Mouse (Mus musculus): ENCODE measurements around the gene Ndufs3. TPM values are rescaled to one million over a fixed set of nuclear protein-coding genes. Genes with fewer than 3 reads are reported as not detected.

Gene Ndufs3
- 16.0 and 56.8 TPM in 2 replicates for polyA plus RNA-seq (2012; ENCODE audit: insufficient read depth, low replicate concordance)

DNA sequence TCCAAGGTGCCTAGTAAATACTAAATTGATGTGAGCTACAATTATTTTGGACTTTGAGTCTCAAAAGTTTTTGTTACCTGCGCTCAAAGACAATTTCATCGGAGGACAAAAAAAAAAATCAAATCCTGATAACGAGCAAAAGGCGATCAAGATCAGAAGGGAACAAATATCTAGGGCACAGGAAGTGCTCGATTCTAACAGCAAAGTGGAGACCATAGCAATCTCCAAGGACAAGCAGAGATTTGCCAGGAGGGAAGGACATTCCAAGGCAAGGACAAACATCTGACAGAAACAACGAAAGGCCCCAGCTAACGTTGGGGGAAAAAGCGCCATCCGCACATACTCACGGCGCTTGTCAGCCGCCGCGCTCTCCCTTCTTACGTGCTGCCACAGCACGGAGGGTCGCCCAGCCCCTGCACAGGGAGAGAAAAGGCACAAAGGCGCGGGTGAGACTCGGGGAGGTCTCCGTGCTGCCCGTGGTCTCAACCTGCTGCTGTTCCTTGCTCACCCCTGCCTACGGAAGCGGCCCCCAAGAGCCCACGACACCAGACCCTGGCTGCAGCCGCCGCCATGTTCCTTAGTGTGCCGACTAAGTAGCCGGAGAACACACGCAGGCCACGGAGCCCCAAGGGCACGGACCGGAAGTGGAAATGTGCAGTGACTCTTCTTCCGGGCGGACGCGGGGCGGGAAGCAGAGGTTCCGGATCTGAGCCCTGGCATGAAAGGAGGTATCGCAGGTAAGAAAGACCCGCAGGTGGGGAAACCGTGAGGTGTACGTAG is at the start of gene Ndufs3, which contains the start of gene Kbtbd4:
Gene Ndufs3, minus strand, starts transcription at position 752 of the 780 bp plus-strand sequence.
Gene Kbtbd4, plus strand, starts transcription at position 665 of the 780 bp plus-strand sequence.
- no peak for TF ChIP-seq GATA1 (IDR thresholded peaks at IDR 0.05; ENCODE audit: borderline replicate concordance, low read length)
- peak; percentile 91; the same call in 1 of the 2 replicates for TF ChIP-seq FLI1 (IDR thresholded peaks at IDR 0.05; ENCODE audit: low read length)
- Histone ChIP-seq H3K36me3 (replicated peaks; ENCODE audit: low read length) (peaks cover 61% of the 10 kb centered on the region), H3K4me1 (peaks cover 40% of the 10 kb centered on the region), H3K27me3 (replicated peaks) (no peaks in the 10 kb centered on the region), H3K9me3 (no peaks in the 10 kb centered on the region), H3K4me3 (replicated peaks) (peak within 1 kb of the TSS; percentile 94)

DNA sequence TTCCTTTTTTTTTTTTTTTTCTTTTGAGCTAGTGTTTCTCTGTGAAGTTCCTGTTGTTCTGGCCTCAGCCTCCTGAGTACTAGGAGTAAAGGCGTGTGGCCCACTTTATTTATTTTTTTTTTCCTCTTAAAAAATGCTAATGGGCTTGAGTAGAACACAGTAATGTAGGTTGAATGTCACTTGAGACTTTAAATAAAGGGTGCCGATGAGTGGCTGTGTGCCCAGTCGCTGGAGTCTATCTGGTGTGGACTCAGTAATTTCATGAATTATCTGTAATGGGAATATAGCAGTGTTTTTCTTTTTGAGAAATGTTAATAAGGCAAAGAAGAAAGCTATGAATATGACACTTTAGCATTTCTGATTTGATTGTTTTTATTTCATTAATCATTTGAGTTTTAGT is 48.8 kb upstream of the Ndufs3 start:
- H3K36me3 ChIP-seq (replicated peaks; ENCODE audit: low read length): peaks cover 31% of the 10 kb centered on the region
- H3K4me3 ChIP-seq (replicated peaks): no peak overlapping the region
- no peaks in the 10 kb centered on the region for H3K9me3 ChIP-seq
- H3K4me1 ChIP-seq: peaks cover 66% of the 10 kb centered on the region
- no peak for TF ChIP-seq FLI1 (IDR thresholded peaks at IDR 0.05; ENCODE audit: low read length)
- TF ChIP-seq GATA1 (IDR thresholded peaks at IDR 0.05; ENCODE audit: borderline replicate concordance, low read length): no peak
- no peaks in the 10 kb centered on the region for H3K27me3 ChIP-seq (replicated peaks)

DNA sequence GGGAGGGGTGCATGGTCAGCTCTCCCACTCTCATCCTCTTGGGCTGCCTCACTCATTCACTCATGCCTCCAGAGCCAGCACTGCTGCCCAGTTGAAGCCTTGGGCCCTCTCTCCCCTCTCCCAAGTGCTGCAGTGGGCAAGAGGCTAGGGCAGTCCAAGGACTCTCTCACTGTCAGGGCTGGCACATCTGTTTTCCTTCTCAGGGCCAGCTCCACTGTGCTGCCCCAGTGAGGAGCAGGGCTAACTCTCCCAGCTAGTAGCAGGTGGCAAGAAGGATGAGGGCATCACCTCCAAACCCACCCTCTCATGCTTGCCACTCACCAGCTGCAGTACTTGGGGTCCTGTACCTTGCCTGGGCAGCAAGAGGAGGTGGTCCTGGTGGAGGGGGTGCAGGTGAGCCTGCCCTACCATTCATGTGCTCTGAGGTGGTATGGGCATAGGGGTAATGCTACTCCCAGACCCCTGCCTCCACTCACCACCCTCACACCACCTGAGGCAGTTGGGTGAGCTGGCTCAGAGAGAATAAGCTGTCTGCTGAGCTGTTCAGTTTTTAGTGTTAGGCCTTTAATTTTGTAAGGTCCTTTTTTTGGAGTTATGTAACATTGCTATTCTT is 46.1 kb upstream of the Ndufs3 start:
- Histone ChIP-seq H3K36me3 (replicated peaks; ENCODE audit: low read length) (peaks cover 32% of the 10 kb centered on the region), H3K4me1 (peaks cover 67% of the 10 kb centered on the region)

DNA sequence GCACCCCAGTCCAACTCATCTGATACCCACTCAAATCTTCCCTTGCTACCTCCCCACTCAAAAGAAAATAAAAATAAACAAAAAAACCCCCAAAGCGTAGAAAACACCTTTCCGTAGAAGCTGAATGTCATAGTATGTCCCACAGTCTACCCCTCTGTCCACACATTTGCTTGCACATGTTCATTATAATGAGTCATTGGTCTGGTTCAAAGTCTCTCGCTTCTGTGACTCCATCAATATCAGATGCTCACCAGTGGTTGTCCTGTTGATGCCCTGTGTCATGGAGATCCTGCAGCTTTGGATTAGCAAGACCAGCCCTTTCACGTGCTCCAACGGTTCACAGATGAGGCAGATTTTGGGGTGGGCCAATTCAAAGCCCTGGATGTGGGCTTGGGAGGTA is 45.5 kb upstream of the Ndufs3 start:
- no peaks in the 10 kb centered on the region for H3K9me3 ChIP-seq
- H3K4me1 ChIP-seq: peaks cover 67% of the 10 kb centered on the region
- no peaks in the 10 kb centered on the region for H3K27me3 ChIP-seq (replicated peaks)
- H3K4me3 ChIP-seq (replicated peaks): no peak overlapping the region
- TF ChIP-seq FLI1 (IDR thresholded peaks at IDR 0.05; ENCODE audit: low read length): no peak
- peaks cover 34% of the 10 kb centered on the region for H3K36me3 ChIP-seq (replicated peaks; ENCODE audit: low read length)

More for the DNA sequence above, 46.1 kb upstream of the Ndufs3 start:
- Histone ChIP-seq H3K27me3 (replicated peaks) (no peaks in the 10 kb centered on the region), H3K4me3 (replicated peaks) (peak overlapping the region; percentile 55), H3K9me3 (no peaks in the 10 kb centered on the region)
- TF ChIP-seq FLI1 (IDR thresholded peaks at IDR 0.05; ENCODE audit: low read length) (no peak), GATA1 (IDR thresholded peaks at IDR 0.05; ENCODE audit: borderline replicate concordance, low read length) (no peak)

DNA sequence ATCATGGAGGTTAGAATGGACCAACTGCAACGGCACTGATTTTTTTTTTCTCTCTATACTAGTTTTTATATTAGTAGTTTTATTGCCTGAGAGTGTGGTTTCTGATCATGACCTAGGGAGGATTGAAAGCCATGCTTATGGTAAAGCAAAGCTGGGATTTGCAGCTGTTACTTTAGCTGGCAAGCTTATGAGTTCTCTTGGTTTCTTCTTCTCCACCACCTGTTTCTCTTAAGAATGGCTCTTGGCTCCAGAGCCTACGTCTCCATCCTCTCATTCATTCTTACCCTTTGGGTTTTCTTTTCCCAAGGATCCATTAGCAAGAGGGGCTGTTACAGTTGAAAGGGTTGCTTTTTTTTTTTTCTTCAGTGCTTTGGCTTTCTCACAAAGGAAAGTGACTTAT is 37.1 kb upstream of the Ndufs3 start:
- TF ChIP-seq GATA1 (IDR thresholded peaks at IDR 0.05; ENCODE audit: borderline replicate concordance, low read length) (no peak), FLI1 (IDR thresholded peaks at IDR 0.05; ENCODE audit: low read length) (no peak)
- H3K4me1 ChIP-seq: peaks cover 57% of the 10 kb centered on the region

DNA sequence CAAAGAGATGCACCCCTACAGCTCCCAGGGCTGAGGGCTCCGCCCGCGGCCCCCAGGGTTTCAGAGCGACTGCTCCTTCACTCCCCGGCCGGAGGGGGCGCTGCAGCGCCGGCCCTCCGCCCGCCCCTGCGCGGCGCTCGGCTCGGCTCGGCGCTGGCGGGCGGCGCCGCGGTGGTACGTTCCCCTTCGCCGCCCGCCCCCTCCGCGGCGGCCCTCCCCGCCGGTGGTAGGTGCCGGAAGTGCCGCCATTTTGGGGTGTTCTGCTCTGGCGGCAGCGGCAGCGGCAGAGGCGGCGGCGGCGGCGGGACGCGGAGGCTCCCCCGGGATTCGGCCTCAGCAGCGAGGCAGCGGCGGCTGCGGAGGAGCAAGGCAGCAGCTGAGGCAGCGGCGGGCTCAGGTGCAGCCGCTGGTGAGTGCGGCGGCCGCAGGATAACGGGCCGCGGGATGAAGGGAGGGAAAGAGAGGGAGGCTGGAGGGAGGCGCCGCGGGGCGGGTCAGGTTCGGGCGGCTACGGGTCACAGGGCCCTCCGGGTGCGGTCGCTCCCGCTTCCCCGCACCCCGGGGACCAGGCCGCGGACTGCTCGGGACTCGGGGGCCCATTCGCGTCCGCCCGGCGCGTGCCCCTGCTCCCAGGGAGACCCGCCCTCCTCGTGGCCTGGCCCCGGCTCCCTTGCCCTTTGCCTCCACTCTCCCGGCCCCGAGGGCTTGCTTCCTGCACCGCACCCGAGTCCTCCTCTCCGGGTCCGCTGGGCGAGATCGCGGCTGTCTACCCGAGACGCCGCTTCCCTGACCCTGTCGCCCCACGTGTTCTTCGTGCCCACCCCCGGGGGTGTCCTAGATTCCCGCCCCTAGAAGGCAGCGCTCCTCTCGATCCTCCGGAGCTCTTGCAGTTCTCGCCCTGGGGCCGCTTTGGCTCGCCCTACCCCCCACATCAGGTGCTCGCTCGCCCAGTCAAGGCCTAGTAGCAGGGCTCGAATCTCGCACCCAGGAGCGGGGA is 35.9 kb upstream of the Ndufs3 start, which contains the start of gene Celf1:
Gene Celf1, plus strand, starts transcription at position 150 of the 997 bp plus-strand sequence.
- H3K4me3 ChIP-seq (replicated peaks): peak within 1 kb of the TSS; percentile 97
- no peaks in the 10 kb centered on the region for H3K27me3 ChIP-seq (replicated peaks)
- H3K36me3 ChIP-seq (replicated peaks; ENCODE audit: low read length): peaks cover 8% of the 10 kb centered on the region
- no peaks in the 10 kb centered on the region for H3K9me3 ChIP-seq
- peaks cover 45% of the 10 kb centered on the region for H3K4me1 ChIP-seq
- TF ChIP-seq FLI1 (IDR thresholded peaks at IDR 0.05; ENCODE audit: low read length) (no peak), GATA1 (IDR thresholded peaks at IDR 0.05; ENCODE audit: borderline replicate concordance, low read length) (no peak)

More for the DNA sequence above, 37.1 kb upstream of the Ndufs3 start:
- peaks cover 11% of the 10 kb centered on the region for H3K36me3 ChIP-seq (replicated peaks; ENCODE audit: low read length)
- H3K27me3 ChIP-seq (replicated peaks): no peaks in the 10 kb centered on the region
- H3K4me3 ChIP-seq (replicated peaks): peak overlapping the region; percentile 97
- H3K9me3 ChIP-seq: no peaks in the 10 kb centered on the region

DNA sequence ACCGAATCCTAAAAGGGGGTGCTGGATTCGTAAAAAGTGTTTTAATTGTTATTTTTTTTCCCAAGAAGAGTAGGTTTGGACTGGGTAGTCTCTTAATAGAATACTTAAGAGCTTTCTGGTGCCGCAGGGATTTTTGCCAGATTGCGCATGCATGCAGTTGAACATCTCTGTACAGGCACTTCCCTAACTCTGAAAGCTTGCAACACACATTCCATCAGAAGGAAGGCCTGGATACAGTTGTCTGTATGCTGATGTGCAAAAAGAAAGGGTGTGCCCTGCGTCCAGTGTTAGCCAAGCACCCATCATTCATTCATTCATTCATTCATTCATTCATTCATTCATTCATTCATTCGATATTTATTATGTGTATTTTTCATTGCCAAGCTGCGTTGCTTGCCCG is 35.1 kb upstream of the Ndufs3 start:
- Histone ChIP-seq H3K4me3 (replicated peaks) (peak overlapping the region; percentile 97), H3K27me3 (replicated peaks) (no peaks in the 10 kb centered on the region), H3K36me3 (replicated peaks; ENCODE audit: low read length) (peaks cover 6% of the 10 kb centered on the region), H3K9me3 (no peaks in the 10 kb centered on the region), H3K4me1 (peaks cover 37% of the 10 kb centered on the region)
- no peak for TF ChIP-seq GATA1 (IDR thresholded peaks at IDR 0.05; ENCODE audit: borderline replicate concordance, low read length)

DNA sequence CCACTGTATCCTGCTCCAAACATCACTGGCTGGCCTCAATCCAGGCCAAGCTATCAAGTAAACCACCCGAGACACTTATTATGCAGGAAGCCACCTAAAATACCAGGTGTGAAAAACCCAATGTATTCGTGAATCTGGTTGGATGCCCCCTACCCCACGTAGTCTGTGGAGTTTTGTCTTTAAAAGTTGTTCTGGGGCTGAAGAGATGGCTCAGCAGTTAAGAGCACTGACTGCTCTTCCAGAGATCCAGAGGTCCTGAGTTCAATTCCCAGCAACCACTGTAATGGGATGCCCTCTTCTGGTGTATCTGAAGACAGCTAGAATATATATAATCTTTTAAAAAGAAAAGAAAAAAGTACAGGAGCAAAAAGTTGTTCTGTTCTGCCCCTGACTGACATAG is 33.7 kb upstream of the Ndufs3 start:
- Histone ChIP-seq H3K27me3 (replicated peaks) (no peaks in the 10 kb centered on the region), H3K36me3 (replicated peaks; ENCODE audit: low read length) (peaks cover 3% of the 10 kb centered on the region), H3K4me3 (replicated peaks) (no peak overlapping the region), H3K9me3 (no peaks in the 10 kb centered on the region), H3K4me1 (peaks cover 23% of the 10 kb centered on the region)
- TF ChIP-seq GATA1 (IDR thresholded peaks at IDR 0.05; ENCODE audit: borderline replicate concordance, low read length) (no peak), FLI1 (IDR thresholded peaks at IDR 0.05; ENCODE audit: low read length) (no peak)

DNA sequence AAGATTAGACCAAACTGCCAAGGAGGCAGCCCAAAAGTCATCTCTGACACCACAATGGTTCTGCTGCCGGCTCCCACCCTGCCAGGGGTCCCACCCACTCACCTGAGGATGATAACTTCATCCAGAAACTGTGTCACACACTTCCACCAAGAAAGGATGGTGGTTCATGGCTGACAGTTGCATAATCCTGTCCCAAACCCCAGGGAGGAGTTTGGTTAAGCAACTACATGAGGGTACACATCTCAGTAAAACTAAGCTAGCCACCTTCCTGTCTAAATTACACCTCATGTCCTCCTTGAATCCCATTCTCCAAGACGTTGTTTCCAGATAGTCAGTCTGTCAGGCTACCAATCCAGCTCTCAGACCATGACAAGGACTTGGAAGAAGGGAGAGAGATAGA is 27.6 kb upstream of the Ndufs3 start:
- no peak for TF ChIP-seq GATA1 (IDR thresholded peaks at IDR 0.05; ENCODE audit: borderline replicate concordance, low read length)
- TF ChIP-seq FLI1 (IDR thresholded peaks at IDR 0.05; ENCODE audit: low read length): no peak
- Histone ChIP-seq H3K9me3 (no peaks in the 10 kb centered on the region), H3K27me3 (replicated peaks) (peaks cover 30% of the 10 kb centered on the region), H3K4me1 (no peaks in the 10 kb centered on the region), H3K36me3 (replicated peaks; ENCODE audit: low read length) (no peaks in the 10 kb centered on the region), H3K4me3 (replicated peaks) (no peak overlapping the region)

All from megakaryocyte, embryonic 14.5 days (primary cell).